Mouse (Mus musculus) C2C12 (cell line): Measurements from ENCODE around the gene Miga1.

Experiments used
- CEBPB ChIP-seq: IDR thresholded peaks from one replicate; pipeline ENCODE4 v1.6.1; 2011; ENCODE audit warnings: low read depth, mild to moderate bottlenecking, control low read depth, moderate library complexity
- CTCF ChIP-seq: IDR thresholded peaks from one replicate; pipeline ENCODE4 v1.5.1; 2011; ENCODE audit not compliant: control insufficient read depth, insufficient read depth, insufficient read length
- MAX ChIP-seq: IDR thresholded peaks from one replicate; pipeline ENCODE4 v1.6.1; 2011; ENCODE audit warnings: mild to moderate bottlenecking, control low read depth
- MYOD1 ChIP-seq: IDR thresholded peaks from one replicate; pipeline ENCODE4 v1.6.1; 2011; ENCODE audit warnings: low read depth; ENCODE audit not compliant: control insufficient read depth, insufficient read length
- MYOG ChIP-seq: IDR thresholded peaks from one replicate; pipeline ENCODE4 v1.6.1; 2011; ENCODE audit not compliant: control insufficient read depth, insufficient read length; ENCODE audit errors: extremely low read depth
- USF1 ChIP-seq: IDR thresholded peaks from one replicate; pipeline ENCODE4 v1.6.1; 2011; ENCODE audit warnings: low read depth, mild to moderate bottlenecking, control low read depth, moderate library complexity

DNA sequence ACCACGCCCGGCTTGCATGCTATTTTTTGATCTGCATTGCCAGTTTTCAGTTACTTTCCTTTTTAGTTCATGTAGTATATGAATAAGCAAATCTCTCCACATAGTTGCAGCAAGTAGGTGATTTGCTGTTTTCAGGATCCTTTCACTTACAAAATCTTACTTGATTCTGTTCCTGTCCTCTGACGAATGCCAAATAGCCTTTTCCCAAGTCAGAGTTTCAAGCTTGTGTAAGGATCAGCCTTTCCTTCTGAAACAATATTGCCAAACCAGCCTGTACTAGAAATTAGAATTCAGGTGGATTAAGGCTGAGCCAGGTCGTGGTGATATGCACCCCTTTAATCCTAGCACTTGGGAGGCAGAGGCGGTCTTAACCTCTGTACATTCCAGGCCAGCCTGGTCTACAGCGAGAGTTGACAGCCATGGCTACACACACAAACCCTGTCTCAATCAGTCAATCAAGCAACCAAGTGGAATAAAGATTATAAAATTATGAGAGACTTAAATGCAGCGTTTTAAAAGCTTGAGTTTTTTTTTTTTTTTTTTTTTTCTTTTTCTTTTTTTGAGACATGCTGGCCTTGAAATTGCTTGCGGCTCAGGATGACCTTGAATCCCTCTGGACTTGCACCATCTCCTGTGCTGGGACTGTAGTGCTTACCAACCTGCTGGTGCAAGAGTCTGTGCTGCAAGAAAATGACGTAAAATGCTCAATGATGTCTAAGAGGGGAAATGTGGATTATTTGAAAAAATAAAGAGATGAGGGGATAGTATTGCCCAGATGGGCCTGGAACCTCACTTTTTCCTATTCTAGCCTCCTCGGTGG lies 8.0 kb upstream of the Miga1 start:
- TF ChIP-seq USF1 (no peak), CTCF (no peak), MYOD1 (no peak), CEBPB (no peak), MAX (no peak), MYOG (no peak)
